Comparison of ENCODE assay signal across 9 mouse cellular contexts in genomic region chr13:8839937-8840336, GRCm38 (mm10). TPM values are rescaled to one million over a fixed set of nuclear protein-coding genes. Genes with fewer than 3 reads are reported as not detected.
DNase-seq lines count a peak whose midpoint lies in the region; ATAC-seq and TF ChIP-seq lines count a peak whose summit lies in the region.
"Had no signal": no experiment of that assay in that cellular context is flagged by ENCODE, and none has a peak within 500 bp of the region (broad histone marks: within the 10 kb centered on the region; RNA-seq: fewer than 3 reads in every experiment).

No protein-coding gene starts in this region.

- no peak overlapping the region for H3K9ac ChIP-seq in lung, postnatal 0 days (replicated peaks; ENCODE audit: low read depth)

- peaks cover 82% of the 10 kb centered on the region for H3K36me3 ChIP-seq in heart, embryonic 10.5 days
- H3K36me3 ChIP-seq in lung, postnatal 0 days (ENCODE audit: insufficient read depth, low read length): peaks cover 19% of the 10 kb centered on the region; the same call in 1 of the 2 replicates

- DNase-seq in adrenal gland, adult (ENCODE audit: inconsistent age in 2 of 2, low spot score in 1 of 2): peak; percentile 26 to 49
- DNase-seq in adrenal gland, adult 18-20 months (ENCODE audit: low spot score in 2 of 2): no peak
- no peak for DNase-seq in heart, embryonic 10.5 days (ENCODE audit: low spot score)
- DNase-seq in kidney, adult 8-10 months: peak; percentile 41 to 45
- peak; percentile 51 for DNase-seq in lung, postnatal 0 days (ENCODE audit: low spot score)
- no peak for DNase-seq in right cerebral cortex, postnatal 14 days
- DNase-seq in frontal cortex, postnatal 10 days (ENCODE audit: low spot score in 2 of 2): no peak
- DNase-seq in frontal cortex, postnatal 25 days (ENCODE audit: low spot score in 2 of 2): no peak
- DNase-seq: midbrain, embryonic 14.5 days had no signal

- H3K27me3 ChIP-seq in heart, embryonic 10.5 days (ENCODE audit: insufficient read depth, poor library complexity, severe bottlenecking): no peaks in the 10 kb centered on the region
- no peaks in the 10 kb centered on the region for H3K27me3 ChIP-seq in lung, postnatal 0 days (replicated peaks; ENCODE audit: insufficient read depth, low read length)

- 0 out of 2 replicates have a peak overlapping the region, but pooled peaks have one; percentile 42 for H3K27ac ChIP-seq in heart, embryonic 10.5 days
- peak overlapping the region; percentile 64 for H3K27ac ChIP-seq in lung, postnatal 0 days (ENCODE audit: low read length)

- peak; percentile 92 for TF ChIP-seq EP300 in lung, postnatal 0 days (IDR thresholded peaks at IDR 0.05)

- no peaks in the 10 kb centered on the region for H3K4me1 ChIP-seq in heart, embryonic 10.5 days
- 0 out of 2 replicates have a peak, but pooled peaks cover 5% of the 10 kb centered on the region for H3K4me1 ChIP-seq in lung, postnatal 0 days (ENCODE audit: insufficient read depth, low read depth, low read length)

- 73% methylated on average over 6 of the region's 6 CpGs for WGBS in heart, embryonic 10.5 days
- WGBS in lung, postnatal 0 days: 54% methylated on average over 6 of the region's 6 CpGs

- no peak for TF ChIP-seq CTCF in lung, postnatal 0 days (IDR thresholded peaks at IDR 0.05)

- H3K9me3 ChIP-seq in heart, embryonic 10.5 days: no peaks in the 10 kb centered on the region
- no peaks in the 10 kb centered on the region for H3K9me3 ChIP-seq in lung, postnatal 0 days (ENCODE audit: low read length)

- ATAC-seq in lung, postnatal 0 days: peak; percentile 91

- H3K4me3 ChIP-seq in heart, embryonic 10.5 days: no peak overlapping the region
- H3K4me3 ChIP-seq in lung, postnatal 0 days (ENCODE audit: low read depth, low read length): no peak overlapping the region

- no peak overlapping the region for H3K4me2 ChIP-seq in lung, postnatal 0 days (replicated peaks; ENCODE audit: low read depth, low read length)

RNA-seq across cellular contexts. Expression of gene Wdr37, which starts 31.8 kb away (rescaled TPM):
- 10 to 100 TPM; 31.3 to 41.3 TPM for total RNA-seq in adrenal gland, adult 18-20 months (2021)
- polyA plus RNA-seq in heart, embryonic 10.5 days (2016; fragmentation: Nextera tagmentation; extraction: Ambion mirVana): 20.2 and 21.4 TPM in 2 replicates
- polyA plus RNA-seq in lung, postnatal 0 days (2015; fragmentation: Nextera tagmentation; extraction: Ambion mirVana): 14.4 and 15.0 TPM in 2 replicates

RNA-seq across cellular contexts. Expression of gene Idi1, which starts 45.4 kb away (rescaled TPM):
- 100 to 1,000 TPM in 1 of 2 experiments, 10 to 100 TPM in 1; 78.7 to 103 TPM for total RNA-seq in adrenal gland, adult 18-20 months (2021)
- polyA plus RNA-seq in heart, embryonic 10.5 days (2016; fragmentation: Nextera tagmentation; extraction: Ambion mirVana): 76.6 and 85.3 TPM in 2 replicates
- polyA plus RNA-seq in lung, postnatal 0 days (2015; fragmentation: Nextera tagmentation; extraction: Ambion mirVana): 63.6 and 73.2 TPM in 2 replicates

Comparison
In these comparisons a context has a peak if more than half of its experiments do, and no peak if none do; other contexts are left out.
1. DNase-seq: peak in adrenal gland, adult (2 of 2), kidney, adult 8-10 months (2 of 2) and lung, postnatal 0 days (single experiment); none in adrenal gland, adult 18-20 months (0 of 2), heart, embryonic 10.5 days (single experiment), right cerebral cortex, postnatal 14 days (single experiment), frontal cortex, postnatal 10 days (0 of 2) and frontal cortex, postnatal 25 days (0 of 2).